Mouse (Mus musculus): ENCODE data around the gene Pcif1. TPM values are rescaled to one million over a fixed set of nuclear protein-coding genes. Genes with fewer than 3 reads are reported as not detected.

The Pcif1 gene
- polyA plus RNA-seq, 1 experiment from 2014 or later: 92.9 TPM

GRCm38 (mm10) chr2:164940140-164940830 is 61.2 kb downstream of the Pcif1 start, which contains the start of gene Mmp9:
Mmp9 (plus strand) TSS chr2:164940780.
- Histone ChIP-seq H3K36me3 (replicated peaks) (no peaks in the 10 kb centered on the region), H3K4me2 (no peak within 1 kb of the TSS), H3K4me1 (peaks cover 20% of the 10 kb centered on the region), H3K9ac (no peak within 1 kb of the TSS), H3K27me3 (peaks cover 73% of the 10 kb centered on the region), H3K9me3 (no peaks in the 10 kb centered on the region), H3K4me3 (replicated peaks) (no peak within 1 kb of the TSS), H3K27ac (no peak within 1 kb of the TSS)
- whole genome bisulfite sequencing: 24% methylated on average over 10 of the region's 10 CpGs
- ATAC-seq (ENCODE audit: low FRiP score): no peak

DNA sequence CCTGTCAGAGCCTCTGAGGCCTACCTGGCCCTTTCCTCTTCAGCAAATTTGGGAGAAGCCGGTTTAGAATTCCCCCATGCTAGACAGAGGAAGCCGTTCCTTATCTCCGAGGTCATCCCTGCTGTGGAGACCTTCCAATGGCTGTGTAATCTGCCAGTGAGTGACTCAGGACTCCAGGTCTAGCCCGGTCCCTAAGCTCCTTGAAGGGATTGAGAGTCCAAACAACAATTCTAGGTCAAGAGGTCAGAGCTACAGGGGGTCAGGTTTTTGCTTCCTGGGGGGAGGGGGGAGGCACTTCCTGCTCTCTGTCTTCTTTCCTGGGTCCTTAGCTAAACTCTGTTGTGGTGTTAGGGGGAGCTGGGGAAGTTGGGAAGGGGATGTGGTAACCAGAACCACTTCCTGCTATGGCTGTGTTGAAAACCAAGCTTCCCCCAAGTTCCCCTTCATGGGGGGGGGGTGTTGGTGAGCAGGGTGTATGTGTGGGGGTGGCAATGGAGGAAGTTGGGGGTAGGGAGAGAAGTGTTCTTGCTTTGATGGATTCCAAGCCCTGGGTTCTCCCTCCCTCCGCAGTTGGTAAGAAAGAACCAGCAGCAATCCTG is 63.7 kb downstream of the Pcif1 start:
- no peak overlapping the region for H3K9ac ChIP-seq
- peaks cover 20% of the 10 kb centered on the region for H3K4me1 ChIP-seq
- no peak overlapping the region for H3K27ac ChIP-seq
- H3K9me3 ChIP-seq: no peaks in the 10 kb centered on the region
- ATAC-seq (ENCODE audit: low FRiP score): no peak
- no peaks in the 10 kb centered on the region for H3K36me3 ChIP-seq (replicated peaks)
- H3K4me2 ChIP-seq: no peak overlapping the region
- 11% methylated on average over 5 of the region's 5 CpGs for WGBS
- no peak overlapping the region for H3K4me3 ChIP-seq (replicated peaks)
- peaks cover 78% of the 10 kb centered on the region for H3K27me3 ChIP-seq

Other genes starting within 250 kb of the Pcif1 start
- gene Wfdc16, start 240.5 kb upstream of the Pcif1 start, polyA plus RNA-seq (2016; fragmentation: Nextera tagmentation; extraction: Ambion mirVana): not detected in 2 replicates
- not detected in 2 replicates for gene Wfdc10, start 223.3 kb upstream of the Pcif1 start, polyA plus RNA-seq (2016; fragmentation: Nextera tagmentation; extraction: Ambion mirVana)
- gene Wfdc9, start 222.7 kb upstream of the Pcif1 start, polyA plus RNA-seq (2016; fragmentation: Nextera tagmentation; extraction: Ambion mirVana): not detected in 2 replicates
- gene Wfdc11, start 205.2 kb upstream of the Pcif1 start, polyA plus RNA-seq (2016; fragmentation: Nextera tagmentation; extraction: Ambion mirVana): not detected in 2 replicates
- gene Wfdc13, start 194.2 kb upstream of the Pcif1 start, polyA plus RNA-seq (2016; fragmentation: Nextera tagmentation; extraction: Ambion mirVana): not detected in 2 replicates
- not detected in 2 replicates for gene Spint4, start 180.8 kb upstream of the Pcif1 start, polyA plus RNA-seq (2016; fragmentation: Nextera tagmentation; extraction: Ambion mirVana)
- gene Spint5, start 164.0 kb upstream of the Pcif1 start, polyA plus RNA-seq (2016; fragmentation: Nextera tagmentation; extraction: Ambion mirVana): not detected in 2 replicates
- gene Wfdc3, start 133.4 kb upstream of the Pcif1 start, polyA plus RNA-seq (2016; fragmentation: Nextera tagmentation; extraction: Ambion mirVana): 0.73 and 0.81 TPM in 2 replicates
- gene Dnttip1, start 133.3 kb upstream of the Pcif1 start, polyA plus RNA-seq (2016; fragmentation: Nextera tagmentation; extraction: Ambion mirVana): 83.6 and 88.3 TPM in 2 replicates
- 601 and 611 TPM in 2 replicates for gene Ube2c, start 109.4 kb upstream of the Pcif1 start, polyA plus RNA-seq (2016; fragmentation: Nextera tagmentation; extraction: Ambion mirVana)
- 1.3 TPM in 1 of 2 replicates, not detected in the other for gene Tnnc2, start 99.3 kb upstream of the Pcif1 start, polyA plus RNA-seq (2016; fragmentation: Nextera tagmentation; extraction: Ambion mirVana)
- 11.5 and 13.0 TPM in 2 replicates for gene Snx21, start 93.5 kb upstream of the Pcif1 start, polyA plus RNA-seq (2016; fragmentation: Nextera tagmentation; extraction: Ambion mirVana)
- gene Acot8, start 74.4 kb upstream of the Pcif1 start, polyA plus RNA-seq (2016; fragmentation: Nextera tagmentation; extraction: Ambion mirVana): 13.2 and 13.7 TPM in 2 replicates
- gene Zswim3, start 74.2 kb upstream of the Pcif1 start, polyA plus RNA-seq (2016; fragmentation: Nextera tagmentation; extraction: Ambion mirVana): 10.2 and 10.7 TPM in 2 replicates
- gene Zswim1, start 56.6 kb upstream of the Pcif1 start, polyA plus RNA-seq (2016; fragmentation: Nextera tagmentation; extraction: Ambion mirVana): 21.4 and 25.7 TPM in 2 replicates
- not detected in 2 replicates for gene Spata25, start 50.8 kb upstream of the Pcif1 start, polyA plus RNA-seq (2016; fragmentation: Nextera tagmentation; extraction: Ambion mirVana)
- gene Ctsa, start 46.4 kb upstream of the Pcif1 start, polyA plus RNA-seq (2016; fragmentation: Nextera tagmentation; extraction: Ambion mirVana): 85.8 and 88.3 TPM in 2 replicates
- 4.2 and 4.6 TPM in 2 replicates for gene Neurl2, start 45.8 kb upstream of the Pcif1 start, polyA plus RNA-seq (2016; fragmentation: Nextera tagmentation; extraction: Ambion mirVana)
- gene Pltp, start 21.6 kb upstream of the Pcif1 start, polyA plus RNA-seq (2016; fragmentation: Nextera tagmentation; extraction: Ambion mirVana): 39.0 and 40.4 TPM in 2 replicates
- gene Zfp335, start 32.5 kb downstream of the Pcif1 start, polyA plus RNA-seq (2016; fragmentation: Nextera tagmentation; extraction: Ambion mirVana): 18.3 and 19.1 TPM in 2 replicates
- gene Mmp9, start 61.5 kb downstream of the Pcif1 start, polyA plus RNA-seq (2016; fragmentation: Nextera tagmentation; extraction: Ambion mirVana): 3.6 and 4.4 TPM in 2 replicates
- gene Slc12a5, start 81.5 kb downstream of the Pcif1 start, polyA plus RNA-seq (2016; fragmentation: Nextera tagmentation; extraction: Ambion mirVana): 5.6 and 6.2 TPM in 2 replicates
- gene Ncoa5, start 155.6 kb downstream of the Pcif1 start, polyA plus RNA-seq (2016; fragmentation: Nextera tagmentation; extraction: Ambion mirVana): 138 and 144 TPM in 2 replicates
- 2.7 and 4.8 TPM in 2 replicates for gene Cd40, start 176.3 kb downstream of the Pcif1 start, polyA plus RNA-seq (2016; fragmentation: Nextera tagmentation; extraction: Ambion mirVana)
- not detected in 2 replicates for gene 1700025C18Rik, start 211.4 kb downstream of the Pcif1 start, polyA plus RNA-seq (2016; fragmentation: Nextera tagmentation; extraction: Ambion mirVana)